Mouse (Mus musculus) spleen, adult 10 weeks (tissue): ENCODE measurements around the gene Abca8a. TPM values are rescaled to one million over a fixed set of nuclear protein-coding genes. Genes with fewer than 3 reads are reported as not detected.

Experiments
- polyA plus RNA-seq: library from polyadenylated mRNA; stranded (reverse); fragments of 350-450 nt; fragmentation: Illumina TruSeq; extraction: RNeasy Lipid Tissue Mini Kit (QIAGEN cat#74804); gene quantifications from one replicate; pipeline ENCODE4 v1.2.3, GENCODE M21; 2015; ENCODE audit warnings: low replicate concordance; ENCODE audit not compliant: insufficient read depth

Gene Abca8a
- 18.0 TPM for polyA plus RNA-seq

DNA sequence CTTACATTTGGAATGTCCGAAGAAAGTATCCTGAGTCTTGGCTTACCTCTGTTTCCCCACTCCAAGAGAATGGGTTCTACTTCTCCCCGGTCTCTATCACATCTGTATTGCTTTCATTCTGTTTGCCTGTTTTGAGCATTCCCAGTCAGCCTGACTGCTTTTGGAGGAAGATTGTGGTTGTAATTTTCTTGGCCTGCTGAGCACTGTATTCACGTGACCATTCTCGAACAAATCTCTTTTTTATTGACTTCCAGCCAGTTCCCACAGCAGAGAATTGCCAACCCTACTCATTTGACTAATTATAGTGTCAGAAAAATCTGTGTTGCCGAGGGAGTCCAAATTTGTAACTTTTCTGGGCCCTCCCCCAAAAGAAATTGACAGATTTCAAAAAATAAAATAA is at the start of gene Abca8a:
Gene Abca8a, minus strand, starts transcription at position 121 of the 400 bp plus-strand sequence.

DNA sequence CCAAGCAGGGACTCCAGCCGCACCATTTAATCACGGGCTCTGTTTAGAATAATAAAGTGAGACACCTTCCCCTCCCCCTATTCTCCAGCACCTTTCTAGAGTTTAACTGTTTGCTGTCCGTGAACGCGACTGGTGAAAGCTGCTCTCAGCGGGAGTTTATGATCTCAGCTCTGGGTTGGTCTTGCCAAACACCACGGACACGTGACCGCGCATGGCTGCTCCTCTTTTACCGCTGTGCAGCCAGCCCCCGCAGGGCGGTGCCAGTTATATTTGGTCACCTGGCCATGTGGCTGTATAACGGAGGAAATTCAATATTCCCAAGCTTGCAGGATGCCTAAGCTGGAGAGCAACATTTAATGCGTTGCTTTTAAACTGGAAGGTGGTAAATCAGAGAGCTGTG is 100.2 kb downstream of the Abca8a start, which contains the start of gene Abca8b:
Gene Abca8b, minus strand, starts transcription at position 222 of the 400 bp plus-strand sequence.

Other genes starting within 250 kb of the Abca8a start
- gene Abca8b, start 100.1 kb downstream of the Abca8a start, polyA plus RNA-seq = 2.0 TPM
- gene Abca9, start 72.2 kb upstream of the Abca8a start, polyA plus RNA-seq = 15.9 TPM
- 1.4 TPM for gene Abca6, start 155.8 kb upstream of the Abca8a start, polyA plus RNA-seq
- 2.9 TPM for gene Abca5, start 241.7 kb upstream of the Abca8a start, polyA plus RNA-seq